Mouse (Mus musculus) thymus, postnatal 0 days (tissue): ENCODE results near the gene Mib2. TPM values are rescaled to one million over a fixed set of nuclear protein-coding genes. Genes with fewer than 3 reads are reported as not detected.
A peak's percentile ranks its signal among the peaks of the same experiment; 100 is the strongest.
"Not testable (repeated sequence)": the region's sequence is repeated elsewhere in the genome, so short reads cannot be mapped to it uniquely, and the experiment has no call there.

ENCODE experiments used
- DNase-seq: peaks from one replicate; pipeline ENCODE4 v3.0.0-alpha.2; 2015; ENCODE audit warnings: low spot score
- polyA plus RNA-seq: library from polyadenylated mRNA; unstranded; fragments of >200 nt; fragmentation: Nextera tagmentation; extraction: Ambion mirVana; gene quantifications from 2 replicates; pipeline ENCODE4 v1.2.1, GENCODE M21; 2015

The Mib2 gene
- polyA plus RNA-seq = 14.2 and 14.4 TPM in 2 replicates

DNA sequence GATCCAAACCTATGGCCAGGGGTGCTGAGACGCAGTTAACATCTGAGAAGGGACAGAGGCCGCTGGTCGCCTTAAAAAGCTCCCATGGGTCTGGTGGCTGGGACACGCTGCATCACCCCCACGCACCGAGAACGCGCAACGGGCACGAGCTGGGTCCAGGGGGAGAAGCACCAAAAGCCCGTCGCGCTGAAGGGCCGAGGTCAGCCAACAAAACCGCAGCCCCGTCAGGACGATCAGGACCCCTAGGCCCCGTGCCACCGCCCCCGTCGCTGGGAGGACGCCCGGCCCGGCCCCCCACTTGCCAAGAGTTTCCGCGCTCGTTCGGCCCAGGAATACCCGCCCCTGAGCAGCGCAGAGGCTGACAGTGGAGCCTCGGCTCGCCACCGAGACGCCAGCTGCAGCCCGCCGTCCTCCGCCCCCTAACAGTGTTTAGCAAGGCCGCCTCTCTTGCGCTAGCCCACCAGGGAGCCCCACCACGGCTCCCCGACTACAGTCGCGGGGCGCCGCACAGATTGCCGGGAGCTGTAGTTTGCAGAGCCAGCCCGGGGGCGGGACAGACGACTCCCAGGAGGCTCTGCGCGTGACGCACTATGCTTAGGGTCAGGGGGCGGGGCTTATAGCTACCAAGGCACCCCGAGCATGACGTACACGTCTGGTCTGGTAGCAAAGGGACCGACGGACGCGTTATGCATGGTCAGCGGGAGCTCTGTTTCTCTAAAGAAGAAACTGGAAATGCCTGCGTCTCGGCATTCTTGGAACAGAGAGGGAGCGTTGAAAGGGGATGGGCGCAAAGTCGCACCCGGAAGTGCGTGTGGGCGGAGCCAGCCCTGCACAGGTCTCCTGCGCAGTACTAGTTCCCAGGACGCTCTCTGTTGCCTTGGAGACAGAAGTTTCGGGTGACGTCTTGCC, at the start of gene Mib2:
Gene Mib2 (minus strand): TSS at position 510 of the 909 bp plus-strand sequence.
- peak; percentile 99 for DNase-seq

DNA sequence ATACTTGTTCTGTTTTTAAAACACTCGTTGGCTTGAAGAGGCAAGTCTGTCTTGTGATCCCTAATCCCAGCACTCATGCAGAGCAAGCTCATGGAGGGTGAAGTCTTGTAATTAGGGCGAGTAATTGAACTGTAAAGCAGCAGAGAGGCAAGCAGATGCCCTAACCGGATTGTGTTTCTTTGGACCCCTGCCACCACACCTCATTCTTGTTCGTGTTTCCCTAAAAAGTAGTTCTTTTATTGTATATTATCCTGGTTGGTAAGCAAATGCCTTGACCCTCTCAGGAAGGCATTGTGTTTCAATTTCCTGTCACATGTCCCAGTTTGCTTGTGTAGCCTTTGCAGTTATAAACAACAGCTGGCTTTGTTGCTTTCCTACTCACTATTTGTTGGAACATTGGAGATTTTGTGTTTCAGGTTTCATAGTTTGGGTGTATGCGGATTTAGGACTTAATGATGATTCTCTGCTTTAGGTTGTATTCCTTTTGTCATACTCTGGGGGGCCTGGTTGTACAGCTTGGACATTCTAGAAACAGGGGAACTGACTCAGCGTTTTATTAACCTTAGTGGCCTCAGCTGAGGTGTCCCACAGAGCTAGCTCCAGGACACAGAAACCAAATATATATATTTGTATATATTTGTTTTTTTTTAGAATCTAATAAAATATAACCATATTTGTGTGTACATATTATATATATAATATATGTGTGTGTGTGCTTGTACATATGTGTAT, 41.7 kb upstream of the Mib2 start:
- no peak for DNase-seq

DNA sequence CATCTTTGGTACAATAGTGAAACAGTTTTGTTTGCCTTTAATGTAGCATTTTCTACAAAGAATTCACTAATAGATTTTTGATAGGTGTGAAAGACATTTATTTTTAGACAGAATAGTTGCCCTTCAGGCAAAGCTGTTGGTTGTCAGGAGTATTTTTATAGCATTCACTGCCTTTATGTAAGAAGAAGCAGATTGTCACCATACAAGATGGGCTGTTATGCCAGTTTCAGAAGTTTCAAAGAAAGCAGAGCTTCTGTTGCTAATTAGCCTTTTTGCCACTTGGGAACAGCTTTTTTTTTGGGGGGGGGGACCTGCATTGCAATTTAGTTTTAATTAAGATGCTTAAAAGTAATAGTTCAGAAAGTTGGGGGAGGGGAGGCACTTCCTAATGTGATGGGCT, 40.0 kb upstream of the Mib2 start:
- DNase-seq = no peak

DNA sequence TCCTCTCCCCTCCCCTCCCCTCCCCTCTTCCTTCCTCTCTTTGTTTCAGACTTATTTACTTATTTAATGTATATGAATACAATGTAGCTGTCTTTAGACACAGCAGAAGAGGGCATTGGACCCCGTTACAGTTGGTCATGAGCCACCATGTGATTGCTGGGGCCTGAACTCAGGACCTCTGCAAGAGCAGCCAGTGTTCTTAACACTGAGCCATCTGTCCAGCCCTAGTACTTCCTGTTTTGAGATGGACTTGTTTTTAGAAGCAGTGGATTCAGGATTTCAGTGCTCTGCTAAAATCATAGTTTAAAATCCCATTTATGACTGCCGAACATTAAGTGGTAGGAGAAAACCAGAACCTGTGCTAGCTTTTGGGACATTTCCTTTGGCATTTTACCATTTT, 39.6 kb upstream of the Mib2 start:
- no peak for DNase-seq

DNA sequence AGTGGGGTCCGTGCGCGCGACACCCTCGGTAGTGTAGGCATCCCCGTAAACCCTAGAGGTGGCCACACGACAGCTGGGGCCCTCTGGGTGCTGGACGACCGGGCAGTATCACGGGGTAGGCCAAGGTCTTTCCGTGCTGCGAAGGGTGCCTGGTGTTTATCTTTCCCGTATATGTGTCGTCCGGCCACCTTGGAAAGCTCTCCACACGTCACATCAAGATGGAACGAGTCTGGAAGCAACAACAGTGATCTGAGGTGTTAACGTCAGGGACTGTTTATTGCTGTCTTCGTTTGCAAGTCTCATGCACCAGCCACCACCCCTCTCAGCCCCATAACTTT, 36.6 kb upstream of the Mib2 start:
- no peak for DNase-seq

DNA sequence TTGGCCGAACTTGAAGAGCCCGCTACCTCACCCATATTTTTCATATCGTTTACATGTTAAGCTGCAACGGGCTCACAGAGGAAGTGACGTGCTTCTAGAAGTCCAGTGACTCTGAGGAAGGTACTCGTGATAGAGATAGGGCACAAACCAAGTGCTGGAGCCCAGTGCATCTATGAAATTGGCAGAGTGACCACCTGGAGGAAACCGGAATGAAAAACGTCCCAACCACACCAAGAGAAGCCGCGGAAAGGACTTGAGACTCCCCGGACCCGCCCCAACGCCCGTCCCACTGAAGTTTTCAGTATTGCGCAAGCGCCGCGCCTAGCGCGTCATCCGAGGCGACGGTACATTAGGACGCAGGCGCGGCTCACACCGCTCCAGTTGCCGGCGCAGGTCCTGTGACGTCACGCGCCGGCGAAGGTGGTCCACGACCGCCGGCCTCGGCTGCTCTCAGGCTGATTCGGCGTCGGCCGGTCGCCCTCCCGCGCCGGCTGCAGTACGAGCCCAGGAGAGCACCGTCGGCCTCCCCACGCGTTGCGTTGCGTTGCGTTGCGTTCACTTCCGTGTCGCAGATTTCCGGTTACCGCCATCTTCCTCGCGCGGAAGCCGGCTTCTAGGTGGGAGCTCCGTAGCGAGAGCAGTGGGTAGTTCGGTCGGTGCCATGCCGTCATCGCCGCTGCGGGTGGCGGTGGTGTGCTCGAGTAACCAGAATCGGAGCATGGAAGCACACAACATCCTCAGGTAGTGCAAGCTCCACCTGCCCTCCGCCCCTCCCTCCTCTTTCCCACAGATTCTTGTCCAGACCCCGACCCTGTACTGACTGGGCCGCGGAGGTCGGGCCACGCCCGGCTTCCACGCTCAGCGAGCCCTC, 36.0 kb upstream of the Mib2 start, which contains the start of gene Ssu72:
Gene Ssu72 (plus strand): TSS at position 80 of the 871 bp plus-strand sequence.
- DNase-seq = peak; percentile 96

DNA sequence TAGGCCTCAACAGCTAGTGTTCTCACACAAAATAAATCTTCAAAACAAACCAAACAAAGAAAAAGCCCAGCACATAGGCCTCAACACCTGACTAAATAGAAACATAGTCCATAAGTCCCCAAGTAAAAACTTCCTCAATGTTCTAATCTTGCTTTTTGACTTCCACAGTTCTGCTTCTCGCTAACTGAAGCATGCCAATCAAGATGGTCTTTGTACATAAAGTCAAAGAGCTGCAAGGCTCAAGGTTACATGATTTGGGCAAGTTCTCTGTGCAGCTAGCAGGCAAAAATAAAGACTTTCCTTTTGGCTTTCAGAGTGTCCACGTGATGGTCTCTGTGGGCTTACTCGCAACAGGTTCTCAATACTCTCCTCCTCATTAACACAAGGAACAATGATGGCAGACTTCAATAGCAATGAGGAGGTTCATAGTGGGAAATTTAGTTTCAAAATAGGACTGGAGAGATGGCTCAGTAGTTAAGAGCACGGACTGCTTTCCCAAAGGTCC, 34.5 kb upstream of the Mib2 start:
- DNase-seq = no peak

DNA sequence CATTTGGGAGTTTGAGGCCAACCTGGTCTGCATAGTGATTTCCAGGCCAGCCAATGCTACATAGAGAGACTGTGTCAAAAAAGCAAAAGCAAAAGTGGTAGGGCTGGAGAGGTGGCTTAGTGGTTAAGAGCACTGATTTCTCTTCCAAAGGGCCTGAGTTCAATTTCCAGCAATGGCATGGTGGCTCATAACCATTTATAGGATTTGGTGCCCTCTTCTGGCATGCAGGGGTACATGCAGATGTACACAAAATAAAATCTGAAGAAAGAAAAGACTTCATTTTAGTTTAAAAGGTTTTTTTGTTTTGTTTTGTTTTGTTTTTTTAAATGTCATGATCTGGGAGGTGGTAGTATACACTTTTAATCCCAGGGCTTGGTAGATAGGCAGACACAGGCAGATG, 31.4 kb upstream of the Mib2 start:
- peak; percentile 45 for DNase-seq

DNA sequence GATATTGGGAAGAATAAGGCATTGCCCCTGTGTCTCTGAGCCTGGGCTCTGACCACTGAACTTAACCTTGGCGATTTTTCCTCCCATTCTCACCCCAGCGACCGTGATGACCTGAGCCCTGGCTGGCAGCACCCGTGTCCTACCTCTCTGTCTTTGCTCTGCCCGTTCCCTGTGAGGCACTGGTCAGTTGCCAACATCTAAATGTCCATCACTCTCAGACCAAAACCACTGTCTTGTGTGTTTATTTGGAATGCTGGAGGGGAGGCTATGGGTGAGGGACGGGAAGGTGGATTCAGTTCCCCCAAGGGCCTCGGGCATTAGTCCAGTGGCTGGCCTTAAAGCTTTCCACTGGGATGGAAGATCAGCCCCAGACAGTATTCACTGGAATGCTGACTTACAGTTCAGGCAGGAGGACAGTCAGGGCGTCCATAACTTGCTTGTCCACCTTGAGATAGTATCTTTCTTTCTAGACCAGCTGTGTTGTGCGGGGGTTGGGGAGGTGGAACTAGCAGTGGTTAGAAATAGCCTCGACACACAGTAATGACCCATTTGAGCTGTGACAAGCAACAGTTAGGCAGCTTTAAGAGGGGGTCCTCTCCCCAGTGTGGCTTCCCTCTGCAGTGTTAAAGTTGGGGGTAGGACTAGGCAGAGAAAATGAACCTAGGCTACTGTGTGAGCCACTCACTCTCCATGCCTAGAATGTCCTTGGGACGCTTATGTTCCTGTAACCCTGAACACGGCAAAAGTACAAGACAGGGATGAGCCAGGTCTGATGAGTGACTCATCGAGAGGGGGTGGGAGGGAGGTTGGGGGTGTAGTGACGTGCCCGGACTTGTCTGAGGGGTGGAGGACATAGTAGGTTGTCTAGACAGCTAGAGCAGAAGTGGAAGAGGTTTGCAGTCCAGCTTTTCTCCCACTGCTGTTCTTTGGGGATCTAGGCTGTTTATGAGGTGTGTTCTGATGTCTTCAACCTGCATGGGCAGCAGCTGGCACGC, 27.6 kb upstream of the Mib2 start:
- DNase-seq = no peak

DNA sequence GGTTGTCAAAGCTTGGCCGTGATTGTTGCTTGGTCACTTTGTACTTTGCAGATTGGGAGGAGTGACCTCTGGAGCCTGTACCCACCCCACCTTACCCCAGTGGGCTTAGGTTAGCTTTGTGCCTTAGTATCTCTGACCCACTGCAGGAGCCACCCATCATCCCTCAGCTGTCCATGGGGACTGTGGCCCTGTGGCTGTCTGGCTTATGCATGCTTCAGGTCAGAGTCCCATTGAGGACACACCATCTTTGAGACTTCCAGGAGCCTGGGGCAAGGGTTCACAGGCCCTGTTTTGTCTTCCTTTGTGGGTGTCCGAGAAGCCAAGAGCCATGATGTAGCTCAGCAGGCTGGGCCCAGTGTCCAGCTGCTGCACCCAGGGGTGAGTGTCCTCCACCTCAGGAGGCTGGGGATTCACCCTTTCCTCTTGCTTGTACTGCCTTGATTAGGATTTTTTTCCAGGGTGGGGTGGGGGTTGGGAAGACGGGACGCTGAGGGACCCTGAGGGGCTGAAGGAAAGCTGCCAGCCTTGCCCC, 26.6 kb upstream of the Mib2 start:
- no peak for DNase-seq

DNA sequence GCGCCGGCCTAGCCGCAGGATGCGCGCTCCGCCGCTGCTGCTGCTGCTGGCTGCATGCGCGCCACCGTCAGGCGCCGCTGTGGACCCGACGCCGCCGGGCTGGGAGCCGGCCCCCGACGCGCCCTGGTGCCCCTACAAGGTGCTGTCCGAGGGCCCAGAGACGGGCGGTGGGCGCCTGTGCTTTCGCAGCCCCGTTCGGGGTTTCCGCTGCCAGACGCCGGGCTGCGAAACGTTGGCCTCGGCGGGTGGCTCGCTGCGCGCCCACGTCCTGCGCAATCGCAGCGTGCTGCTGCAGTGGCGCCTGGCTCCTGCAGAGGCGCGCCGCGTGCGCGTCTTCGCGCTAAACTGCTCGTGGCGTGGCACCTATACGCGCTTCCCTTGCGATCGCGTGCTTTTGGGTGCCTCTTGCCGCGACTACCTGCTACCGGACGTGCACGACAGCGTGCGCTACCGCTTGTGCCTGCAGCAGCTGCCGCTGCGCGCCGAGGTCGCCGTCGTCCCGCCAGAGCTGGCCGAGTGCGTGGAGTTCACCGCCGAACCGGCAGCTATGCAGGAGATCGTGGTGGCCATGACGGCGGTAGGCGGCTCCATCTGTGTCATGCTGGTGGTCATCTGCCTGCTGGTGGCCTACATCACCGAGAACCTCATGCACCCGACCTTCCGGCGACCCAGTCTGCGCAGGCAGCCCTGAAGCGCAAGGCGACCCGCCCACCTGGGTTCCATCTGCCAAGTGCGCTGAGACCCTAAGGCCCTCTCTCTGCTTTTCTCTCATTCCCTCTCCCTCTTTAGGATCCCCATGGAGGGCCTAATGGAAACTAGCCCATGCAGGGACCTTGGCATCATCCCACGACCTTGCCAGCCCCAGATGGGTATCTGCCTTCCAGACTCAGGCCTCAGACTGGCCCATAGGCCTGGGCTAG, 25.7 kb upstream of the Mib2 start:
- peak; percentile 87 for DNase-seq

DNA sequence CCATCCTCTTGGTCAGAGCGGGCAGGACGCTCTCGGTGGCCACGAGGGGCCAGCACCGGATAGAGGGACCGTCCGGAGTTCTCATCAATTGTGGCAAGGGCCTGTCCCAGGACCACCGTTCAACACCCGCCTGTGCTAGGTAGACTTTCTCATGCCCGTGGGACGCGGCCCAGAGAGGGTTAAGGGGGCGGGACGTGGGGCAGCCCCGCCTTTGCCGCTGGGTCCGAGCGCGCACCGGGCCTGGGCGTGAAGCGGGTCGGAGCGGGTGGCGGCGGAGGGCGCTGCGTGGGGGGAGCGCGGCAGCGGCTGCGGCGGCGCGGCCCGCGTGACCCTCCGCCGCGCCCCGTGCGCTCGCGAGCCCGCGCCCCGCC, 25.1 kb upstream of the Mib2 start, which contains the start of gene Fndc10:
Gene Fndc10 (plus strand): TSS at position 232 of the 371 bp plus-strand sequence.
- DNase-seq = peak; percentile 54

DNA sequence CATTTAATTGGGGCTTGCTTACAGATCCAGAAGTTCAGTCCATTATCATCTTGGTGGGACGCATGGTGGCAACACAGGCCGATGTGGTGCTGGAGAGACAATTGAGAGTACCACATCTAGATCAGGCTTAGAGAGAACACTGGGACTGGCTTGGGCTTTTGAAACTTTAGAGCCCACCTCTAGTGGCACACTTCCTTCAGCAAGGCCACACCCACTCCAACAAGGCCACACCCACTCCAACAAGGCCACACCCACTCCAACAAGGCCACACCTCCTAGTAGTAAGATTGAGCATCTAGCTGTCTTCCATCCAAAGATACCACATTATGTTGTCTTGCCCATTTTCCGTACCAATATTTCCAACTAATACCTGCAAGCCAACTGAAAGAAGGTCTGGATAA, 23.4 kb upstream of the Mib2 start:
- no peak for DNase-seq

DNA sequence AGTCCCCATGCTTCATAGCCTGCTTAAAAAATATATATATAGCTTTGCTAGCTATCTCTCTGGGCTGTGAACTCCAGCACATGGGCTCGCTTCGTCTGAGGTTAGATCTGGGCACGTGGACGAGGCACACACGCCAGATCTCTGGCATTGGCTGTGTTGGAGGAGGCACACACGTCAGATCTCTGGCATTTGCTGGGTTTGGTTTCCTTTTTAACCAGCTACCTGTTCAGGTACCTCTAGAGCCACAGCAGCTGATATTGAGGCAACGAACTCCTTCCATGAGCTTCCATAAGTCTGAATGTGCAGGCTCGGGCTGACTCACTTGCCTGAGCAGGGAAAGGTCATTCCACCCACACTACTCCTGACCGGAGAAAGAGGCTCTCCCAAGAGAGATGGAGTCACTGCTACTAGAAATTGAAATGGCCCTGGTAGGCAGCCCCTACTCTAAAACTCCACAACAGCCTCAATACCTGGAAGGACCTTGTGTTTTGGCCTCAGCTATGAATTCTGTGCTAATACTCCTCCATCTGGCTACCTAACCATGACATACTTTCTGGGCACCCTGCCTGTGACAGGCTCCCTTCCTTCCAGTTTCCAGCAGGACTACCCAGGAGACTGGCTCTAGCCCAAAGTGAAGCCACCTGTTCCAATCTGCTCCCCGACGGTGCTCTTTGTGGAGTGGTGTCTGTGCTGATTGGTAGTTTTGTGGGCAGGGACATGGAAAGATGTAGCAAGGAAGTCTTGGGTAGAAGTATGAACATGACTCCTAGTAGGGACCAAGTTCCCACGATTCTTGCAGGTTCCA, 21.8 kb upstream of the Mib2 start:
- no peak for DNase-seq

DNA sequence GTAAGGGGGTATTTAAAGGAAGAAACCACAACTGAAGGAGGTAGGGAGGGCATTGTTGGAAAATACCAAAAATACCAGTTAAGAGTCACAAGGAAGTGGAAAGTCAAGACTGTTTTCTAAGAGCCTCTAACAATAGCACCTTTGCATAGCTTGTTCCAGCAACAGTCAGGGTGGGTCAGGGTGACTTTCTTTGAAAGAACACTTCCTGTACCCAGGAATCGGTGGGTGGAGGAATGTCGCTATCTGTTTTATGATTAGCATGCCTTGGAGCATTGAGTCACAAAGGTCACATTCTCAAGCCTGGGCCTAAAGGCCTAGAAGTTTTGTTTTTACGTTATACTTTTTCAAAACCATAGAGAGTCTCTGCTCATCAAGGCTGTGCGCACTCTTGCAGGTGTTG, 18.8 kb upstream of the Mib2 start:
- DNase-seq = not testable (repeated sequence)

DNA sequence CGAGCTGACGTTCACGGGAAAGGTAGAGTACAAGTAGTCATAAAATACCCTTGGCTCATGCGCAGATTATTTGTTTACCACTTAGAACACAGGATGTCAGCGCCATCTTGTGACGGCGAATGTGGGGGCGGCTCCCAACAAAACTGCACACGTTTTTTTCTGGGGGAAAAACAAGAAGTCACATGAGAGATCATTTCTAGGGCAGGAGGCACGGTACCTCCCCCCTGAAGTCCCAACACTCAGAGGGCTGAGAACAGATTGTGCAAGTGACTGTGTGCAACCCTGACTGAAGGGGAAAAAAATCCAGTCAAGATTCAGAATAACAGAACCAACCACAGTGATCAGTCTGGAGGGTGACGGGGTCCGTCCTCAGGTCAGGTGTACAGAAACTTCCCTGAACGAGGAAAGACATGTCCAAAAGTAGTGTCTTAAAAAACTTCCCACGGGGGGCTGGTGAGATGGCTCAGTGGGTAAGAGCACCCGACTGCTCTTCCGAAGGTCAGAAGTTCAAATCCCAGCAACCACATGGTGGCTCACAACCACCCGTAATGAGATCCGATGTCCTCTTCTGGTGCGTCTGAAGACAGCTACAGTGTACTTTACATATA, 14.8 kb upstream of the Mib2 start:
- DNase-seq = not testable (repeated sequence)

DNA sequence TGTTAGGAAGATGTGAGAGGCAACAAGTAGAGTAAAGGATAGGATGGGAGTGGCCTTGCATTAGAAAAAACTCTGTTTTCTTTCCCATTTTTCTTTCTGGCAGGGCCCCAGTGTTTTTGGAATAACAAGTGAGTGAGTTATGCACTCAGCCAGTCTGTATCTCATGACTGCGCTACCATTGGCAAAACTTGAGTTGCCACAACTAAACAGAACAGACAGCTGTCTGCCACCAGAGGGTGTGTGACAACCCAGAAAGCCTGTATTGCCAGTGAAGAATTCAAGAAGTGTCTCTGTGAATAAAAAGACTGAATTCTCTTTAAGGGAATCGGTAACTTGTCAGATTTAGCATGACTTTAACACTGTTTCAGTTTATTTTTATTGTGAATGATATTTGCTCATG, 7.0 kb upstream of the Mib2 start:
- peak; percentile 34 for DNase-seq
